ENCODE assay signal across 19 mouse cellular contexts in genomic region chr7:96343667-96344066, GRCm38 (mm10).
"Had no signal": no experiment of that assay in that cellular context is flagged by ENCODE, and none has a peak within 500 bp of the region (broad histone marks: within the 10 kb centered on the region; RNA-seq: fewer than 3 reads in every experiment).

No protein-coding gene starts in this region.

- DNase-seq: lung, adult 18-20 months; lung, embryonic 14.5 days; lung, postnatal 10 days; lung, postnatal 4 days; midbrain, embryonic 14.5 days; retina, postnatal 1 day; right cerebral cortex, adult 18-20 months; right cerebral cortex, postnatal 25 days; right cerebral cortex, postnatal 4 days; spleen, adult 18-20 months; thymus, adult 18-20 months; thymus, postnatal 14 days; thymus, postnatal 36 days had no signal

- H3K4me1 ChIP-seq: midbrain, embryonic 12.5 days; neural tube, embryonic 12.5 days had no signal

- H3K36me3 ChIP-seq: midbrain, embryonic 12.5 days; neural tube, embryonic 12.5 days; neural tube, embryonic 15.5 days had no signal

- H3K27me3 ChIP-seq: midbrain, embryonic 12.5 days; neural tube, embryonic 12.5 days; neural tube, embryonic 15.5 days had no signal

- H3K9me3 ChIP-seq: midbrain, embryonic 12.5 days; neural tube, embryonic 12.5 days; neural tube, embryonic 15.5 days had no signal

- ATAC-seq: midbrain, embryonic 16.5 days had no signal

- H3K4me2 ChIP-seq: lung, embryonic 14.5 days; midbrain, embryonic 12.5 days; neural tube, embryonic 12.5 days; neural tube, embryonic 15.5 days had no signal

- H3K27ac ChIP-seq: liver, embryonic 14.5 days; midbrain, embryonic 12.5 days; neural tube, embryonic 12.5 days; neural tube, embryonic 15.5 days had no signal

- H3K4me3 ChIP-seq: midbrain, embryonic 12.5 days; myocyte; neural tube, embryonic 12.5 days; neural tube, embryonic 15.5 days had no signal

- H3K9ac ChIP-seq: liver, embryonic 14.5 days; lung, embryonic 14.5 days; midbrain, embryonic 12.5 days; neural tube, embryonic 12.5 days; neural tube, embryonic 15.5 days had no signal
